Mouse (Mus musculus) erythroblast, embryonic 14.5 days (primary cell): ENCODE results near the gene Ptgs2. TPM values are rescaled to one million over a fixed set of nuclear protein-coding genes. Genes with fewer than 3 reads are reported as not detected.

ENCODE experiments used
- H3K27me3 ChIP-seq: 2 replicates; pipeline ENCODE4 v1.6.1; 2012; ENCODE audit warnings: inconsistent platforms; ENCODE audit not compliant: control insufficient read depth
- H3K36me3 ChIP-seq: 2 replicates; pipeline ENCODE4 v1.6.1; 2012; ENCODE audit warnings: mild to moderate bottlenecking, inconsistent platforms; ENCODE audit not compliant: control insufficient read depth
- H3K4me1 ChIP-seq: 2 replicates; pipeline ENCODE4 v1.6.1; 2012; ENCODE audit warnings: inconsistent platforms; ENCODE audit not compliant: control insufficient read depth
- H3K4me3 ChIP-seq: replicated peaks from 2 replicates; pipeline ENCODE3; 2012; ENCODE audit warnings: moderate library complexity, mild to moderate bottlenecking, inconsistent platforms
- H3K9me3 ChIP-seq: 2 replicates; pipeline ENCODE4 v1.6.1; 2012; ENCODE audit warnings: low read length, inconsistent platforms, mixed read lengths; ENCODE audit not compliant: control insufficient read depth
- GATA1 ChIP-seq: IDR thresholded peaks from 2 replicates; pipeline ENCODE4 v1.6.1; 2012; ENCODE audit warnings: low read length, inconsistent platforms, mixed read lengths
- TAL1 ChIP-seq: IDR thresholded peaks from 3 replicates; pipeline ENCODE4 v1.6.1; 2012; ENCODE audit warnings: low read length, inconsistent platforms, mixed read lengths
- polyA plus RNA-seq: library from polyadenylated mRNA; stranded (reverse); fragments of >175 nt; gene quantifications from 2 replicates; pipeline ENCODE4 v1.2.3, GENCODE M21; 2012

Ptgs2 gene
- not detected in 2 replicates for polyA plus RNA-seq

DNA sequence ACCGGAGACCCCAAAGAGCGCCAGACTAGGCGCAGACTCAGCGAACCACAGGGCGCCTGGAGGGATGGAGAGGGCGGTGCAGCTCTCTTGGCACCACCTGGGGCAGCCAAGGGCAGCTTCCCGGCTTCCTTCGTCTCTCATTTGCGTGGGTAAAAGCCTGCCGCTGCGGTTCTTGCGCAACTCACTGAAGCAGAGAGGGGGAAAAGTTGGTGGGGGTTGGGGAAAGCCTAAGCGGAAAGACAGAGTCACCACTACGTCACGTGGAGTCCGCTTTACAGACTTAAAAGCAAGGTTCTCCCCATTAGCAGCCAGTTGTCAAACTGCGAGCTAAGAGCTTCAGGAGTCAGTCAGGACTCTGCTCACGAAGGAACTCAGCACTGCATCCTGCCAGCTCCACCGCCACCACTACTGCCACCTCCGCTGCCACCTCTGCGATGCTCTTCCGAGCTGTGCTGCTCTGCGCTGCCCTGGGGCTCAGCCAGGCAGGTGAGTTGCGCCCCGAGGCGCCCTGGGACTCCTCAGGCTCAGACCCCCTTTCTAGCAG lies at the start of gene Ptgs2:
Gene Ptgs2, plus strand, starts transcription at position 242 of the 544 bp plus-strand sequence.
- Histone ChIP-seq H3K4me1 (no peaks in the 10 kb centered on the region), H3K36me3 (no peaks in the 10 kb centered on the region), H3K9me3 (no peaks in the 10 kb centered on the region), H3K4me3 (no peak within 1 kb of the TSS), H3K27me3 (peaks cover 10% of the 10 kb centered on the region)
- TF ChIP-seq TAL1 (no peak), GATA1 (no peak)

DNA sequence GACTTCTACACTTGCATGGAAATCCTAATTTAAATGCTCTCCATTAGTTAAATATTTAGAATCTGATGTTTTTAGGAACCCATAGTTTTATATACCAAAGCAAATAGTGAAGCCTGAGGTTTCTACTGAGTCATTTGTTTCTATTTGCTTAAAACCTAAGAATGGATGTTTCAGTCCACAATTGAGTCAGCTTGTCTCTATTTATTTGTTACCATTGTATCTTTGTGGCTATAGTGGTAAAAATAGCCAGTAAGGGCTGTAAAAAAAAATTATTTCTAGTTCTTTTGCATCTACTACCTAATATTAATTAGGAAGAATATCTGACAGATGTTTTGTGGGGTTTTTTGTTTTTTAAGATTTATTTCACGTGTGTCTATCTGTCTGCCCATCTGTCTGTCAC lies 49.6 kb upstream of the Ptgs2 start:
- Histone ChIP-seq H3K27me3 (no peaks in the 10 kb centered on the region), H3K4me1 (no peaks in the 10 kb centered on the region), H3K36me3 (no peaks in the 10 kb centered on the region), H3K4me3 (no peak overlapping the region), H3K9me3 (no peaks in the 10 kb centered on the region)
- TF ChIP-seq TAL1: no peak
- TF ChIP-seq GATA1: no peak

DNA sequence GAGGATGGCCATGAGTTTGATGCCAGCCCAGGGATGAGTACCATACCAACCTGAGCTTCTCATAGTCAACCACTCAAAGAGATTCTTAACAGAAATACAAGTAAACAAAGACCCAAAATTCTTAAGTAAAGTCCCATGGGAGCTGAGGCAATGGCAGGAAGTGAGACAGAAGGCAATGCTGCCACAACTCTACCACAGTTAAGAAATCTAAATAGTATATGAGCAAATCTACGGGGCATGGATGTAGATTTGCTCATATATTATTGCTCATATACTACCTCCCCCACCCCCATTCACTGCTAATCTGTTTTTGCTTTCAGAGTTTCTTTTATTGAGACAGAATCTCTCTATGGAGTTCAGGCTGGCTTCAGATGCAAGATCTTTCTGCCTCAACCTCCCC lies 34.1 kb upstream of the Ptgs2 start:
- no peak for TF ChIP-seq TAL1
- TF ChIP-seq GATA1: no peak
- Histone ChIP-seq H3K27me3 (no peaks in the 10 kb centered on the region), H3K36me3 (no peaks in the 10 kb centered on the region), H3K4me1 (no peaks in the 10 kb centered on the region), H3K9me3 (no peaks in the 10 kb centered on the region), H3K4me3 (no peak overlapping the region)

DNA sequence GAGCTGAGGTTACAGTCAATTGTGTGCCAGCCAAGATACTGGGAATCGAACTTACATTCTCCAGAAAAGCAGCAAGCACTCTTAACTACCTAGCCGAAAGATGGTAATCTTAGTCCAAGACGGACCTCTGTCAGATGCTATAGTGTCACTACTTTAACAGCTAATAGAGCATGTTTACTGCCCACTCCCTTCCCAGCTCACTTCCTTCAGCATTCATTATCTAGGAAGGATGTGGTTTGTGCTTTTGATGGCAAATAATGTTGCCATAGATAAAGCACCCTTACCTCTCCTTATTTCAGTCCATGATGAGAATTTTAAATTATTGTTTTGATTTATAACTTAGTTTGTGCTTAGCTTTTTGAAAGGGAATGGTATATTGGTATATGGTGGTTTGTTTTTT lies 27.0 kb upstream of the Ptgs2 start:
- Histone ChIP-seq H3K9me3 (no peaks in the 10 kb centered on the region), H3K36me3 (no peaks in the 10 kb centered on the region), H3K27me3 (no peaks in the 10 kb centered on the region), H3K4me3 (no peak overlapping the region), H3K4me1 (no peaks in the 10 kb centered on the region)
- TF ChIP-seq GATA1 (no peak), TAL1 (no peak)

DNA sequence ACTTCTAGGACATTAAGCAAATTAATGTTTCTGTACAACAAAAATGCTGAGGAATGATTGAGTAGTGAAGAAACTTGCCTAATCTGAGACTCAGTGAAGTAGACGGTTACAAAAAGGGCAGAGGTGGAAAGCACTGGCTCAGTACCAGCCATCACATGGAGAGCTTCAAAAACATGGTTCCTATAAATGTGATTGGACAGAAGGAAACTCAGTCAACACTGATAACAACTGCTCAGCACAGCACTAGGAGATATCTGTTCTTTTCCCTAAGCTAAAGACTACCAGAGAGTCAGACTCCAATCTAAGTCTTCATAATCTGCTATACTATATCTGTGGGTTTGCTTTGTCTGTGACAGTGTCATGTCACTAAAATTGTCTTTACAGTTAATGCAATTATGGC lies 25.2 kb upstream of the Ptgs2 start:
- Histone ChIP-seq H3K36me3 (no peaks in the 10 kb centered on the region), H3K27me3 (no peaks in the 10 kb centered on the region), H3K4me1 (no peaks in the 10 kb centered on the region), H3K4me3 (no peak overlapping the region), H3K9me3 (no peaks in the 10 kb centered on the region)
- TF ChIP-seq TAL1: no peak
- TF ChIP-seq GATA1: no peak

DNA sequence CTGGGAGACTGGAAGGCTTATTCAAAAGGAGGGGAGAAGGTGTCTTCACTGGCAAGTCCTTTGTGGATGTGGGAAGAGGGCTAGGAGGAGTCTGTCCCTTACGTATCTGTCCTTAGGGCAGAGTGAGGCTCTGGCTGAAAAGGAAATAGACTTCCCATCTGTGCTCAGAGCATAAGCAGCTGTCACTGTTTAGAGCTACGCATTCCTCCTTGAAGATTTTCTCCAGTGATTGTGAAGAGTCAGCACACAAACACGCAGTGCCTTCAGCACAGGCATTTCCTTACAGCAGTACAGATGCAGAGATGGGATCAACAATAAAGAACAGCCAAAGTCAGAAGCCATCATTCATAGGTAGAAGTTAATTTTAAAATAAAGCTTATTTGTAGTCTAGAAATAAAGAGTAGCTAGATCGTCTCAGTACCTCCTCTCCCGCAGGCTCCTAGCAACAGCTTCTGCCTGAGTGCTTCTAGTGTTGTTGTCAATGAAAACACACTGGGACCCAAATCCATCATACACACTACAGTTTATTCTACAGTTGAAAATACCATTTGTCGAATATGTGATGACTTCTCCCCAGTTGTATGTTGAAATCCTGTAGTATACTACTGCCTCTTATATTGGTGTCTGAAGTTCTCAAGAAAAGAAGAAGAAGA lies 10.7 kb upstream of the Ptgs2 start:
- H3K27me3 ChIP-seq: no peaks in the 10 kb centered on the region
- no peaks in the 10 kb centered on the region for H3K4me1 ChIP-seq
- no peak for TF ChIP-seq GATA1
- no peak for TF ChIP-seq TAL1
- H3K9me3 ChIP-seq: no peaks in the 10 kb centered on the region
- no peak overlapping the region for H3K4me3 ChIP-seq
- H3K36me3 ChIP-seq: no peaks in the 10 kb centered on the region

DNA sequence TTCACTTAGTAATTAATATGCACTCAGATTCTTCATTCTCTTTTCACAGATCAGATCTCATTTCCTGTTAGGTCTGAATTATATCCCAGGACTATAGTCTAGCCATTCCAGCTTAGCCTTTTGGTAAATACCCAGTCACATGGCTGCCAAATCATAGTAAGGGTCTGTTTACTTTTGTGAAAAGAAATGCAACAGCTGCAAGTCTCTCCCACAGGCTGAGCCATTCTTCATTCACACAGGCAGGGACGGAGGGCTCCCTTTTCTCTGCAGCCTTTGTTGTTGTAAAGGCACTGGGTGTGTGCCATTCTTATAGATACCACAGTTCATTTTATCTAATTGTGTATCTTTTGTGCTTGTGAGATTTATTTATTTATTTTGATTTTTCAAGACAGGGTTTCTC lies 9.6 kb upstream of the Ptgs2 start:
- Histone ChIP-seq H3K9me3 (no peaks in the 10 kb centered on the region), H3K27me3 (no peaks in the 10 kb centered on the region), H3K36me3 (no peaks in the 10 kb centered on the region), H3K4me1 (no peaks in the 10 kb centered on the region), H3K4me3 (no peak overlapping the region)
- TF ChIP-seq TAL1 (no peak), GATA1 (no peak)

DNA sequence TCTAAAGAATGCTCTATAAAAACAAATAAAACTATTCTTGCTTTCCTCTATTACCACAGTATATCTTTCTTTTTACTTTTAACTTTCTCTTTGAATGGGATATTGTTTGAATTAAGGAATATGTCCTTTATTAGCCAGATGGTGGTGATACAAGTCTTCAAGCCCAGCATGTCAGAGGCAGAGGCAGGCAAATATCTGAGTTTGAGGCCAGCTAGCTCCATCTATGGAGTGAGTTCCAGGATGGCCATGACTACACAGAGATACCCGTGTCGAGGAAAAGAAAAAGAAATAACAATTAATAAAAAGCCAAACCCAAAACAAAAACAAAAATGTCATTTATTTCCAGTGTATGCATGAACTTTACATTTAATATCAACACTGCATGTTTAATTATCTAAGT lies 2.8 kb upstream of the Ptgs2 start:
- H3K4me1 ChIP-seq: no peaks in the 10 kb centered on the region
- H3K9me3 ChIP-seq: no peaks in the 10 kb centered on the region
- H3K36me3 ChIP-seq: no peaks in the 10 kb centered on the region
- no peak overlapping the region for H3K4me3 ChIP-seq
- TF ChIP-seq TAL1 (no peak), GATA1 (no peak)
- peaks cover 10% of the 10 kb centered on the region for H3K27me3 ChIP-seq

DNA sequence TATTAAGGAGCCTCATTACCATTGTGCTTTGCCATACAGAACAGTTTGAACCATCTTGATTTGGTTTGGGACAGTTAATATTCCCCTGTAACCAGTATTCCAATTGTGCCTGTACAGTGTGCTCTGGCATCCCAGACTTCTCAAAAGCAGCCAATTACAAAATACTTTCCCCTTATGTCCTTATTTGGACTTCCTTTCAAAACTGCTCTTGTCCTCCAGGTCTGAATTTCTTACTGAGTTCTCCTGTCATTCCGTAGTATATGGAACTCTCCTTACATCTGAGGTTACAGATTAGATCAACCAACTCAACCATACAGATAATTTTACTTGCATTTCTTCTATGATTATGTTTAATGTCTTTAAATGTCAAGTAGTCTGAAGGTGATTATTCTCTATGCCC lies 2.1 kb upstream of the Ptgs2 start:
- no peak overlapping the region for H3K4me3 ChIP-seq
- H3K36me3 ChIP-seq: no peaks in the 10 kb centered on the region
- no peaks in the 10 kb centered on the region for H3K9me3 ChIP-seq
- no peaks in the 10 kb centered on the region for H3K4me1 ChIP-seq
- no peak for TF ChIP-seq GATA1
- no peak for TF ChIP-seq TAL1
- H3K27me3 ChIP-seq: peaks cover 10% of the 10 kb centered on the region

DNA sequence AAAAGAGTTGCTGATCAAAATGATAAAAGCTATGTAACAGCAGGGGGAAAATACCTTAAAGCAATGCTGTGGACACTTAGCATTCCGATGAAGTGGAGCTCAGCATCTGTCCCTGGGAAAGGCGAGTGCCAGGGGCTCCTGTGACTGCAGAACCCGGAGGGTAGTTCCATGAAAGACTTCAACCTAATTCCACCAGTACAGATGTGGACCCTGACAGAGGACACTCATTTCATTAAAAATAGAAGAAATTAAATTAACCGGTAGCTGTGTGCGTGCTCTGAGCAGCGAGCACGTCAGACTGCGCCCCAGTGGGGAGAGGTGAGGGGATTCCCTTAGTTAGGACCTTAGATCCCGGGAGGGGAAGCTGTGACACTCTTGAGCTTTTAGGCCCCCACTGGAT lies 457 bp upstream of the Ptgs2 start:
- no peaks in the 10 kb centered on the region for H3K9me3 ChIP-seq
- H3K4me3 ChIP-seq: no peak overlapping the region
- no peaks in the 10 kb centered on the region for H3K36me3 ChIP-seq
- H3K4me1 ChIP-seq: no peaks in the 10 kb centered on the region
- peaks cover 10% of the 10 kb centered on the region for H3K27me3 ChIP-seq
- no peak for TF ChIP-seq GATA1
- no peak for TF ChIP-seq TAL1
